Mouse (Mus musculus) C2C12 (cell line): Measurements from ENCODE around the gene Myl7. TPM values are rescaled to one million over a fixed set of nuclear protein-coding genes. Genes with fewer than 3 reads are reported as not detected.
A peak's percentile ranks its signal among the peaks of the same experiment; 100 is the strongest.

Experiments
- H3K27me3 ChIP-seq: one replicate; pipeline ENCODE4 v1.6.1; 2011; ENCODE audit not compliant: control insufficient read depth, insufficient read depth, insufficient read length
- H3K36me3 ChIP-seq: one replicate; pipeline ENCODE4 v1.6.1; 2011; ENCODE audit not compliant: control insufficient read depth, insufficient read depth
- H3K4me3 ChIP-seq: one replicate; pipeline ENCODE4 v1.5.1; 2011; ENCODE audit warnings: mild to moderate bottlenecking, control low read depth; ENCODE audit not compliant: poor library complexity, insufficient read depth, severe bottlenecking
- H3K79me2 ChIP-seq: one replicate; pipeline ENCODE4 v1.6.1; 2011; ENCODE audit not compliant: control insufficient read depth, insufficient read depth
- H3K79me3 ChIP-seq: one replicate; pipeline ENCODE4 v1.6.1; 2011; ENCODE audit warnings: low read depth, control low read depth
- H3ac ChIP-seq: one replicate; pipeline ENCODE3; 2011; ENCODE audit warnings: low read depth; ENCODE audit not compliant: control insufficient read depth, insufficient read length
- CEBPB ChIP-seq: IDR thresholded peaks from one replicate; pipeline ENCODE4 v1.6.1; 2011; ENCODE audit warnings: low read depth, mild to moderate bottlenecking, control low read depth, moderate library complexity
- CTCF ChIP-seq: IDR thresholded peaks from one replicate; pipeline ENCODE4 v1.5.1; 2011; ENCODE audit not compliant: control insufficient read depth, insufficient read depth, insufficient read length
- FOSL1 ChIP-seq: IDR thresholded peaks from one replicate; pipeline ENCODE4 v1.8.0; 2011; ENCODE audit warnings: mild to moderate bottlenecking, low read length; ENCODE audit not compliant: poor library complexity, insufficient read depth, severe bottlenecking
- MAX ChIP-seq: IDR thresholded peaks from one replicate; pipeline ENCODE4 v1.6.1; 2011; ENCODE audit warnings: mild to moderate bottlenecking, control low read depth
- MYOD1 ChIP-seq: IDR thresholded peaks from one replicate; pipeline ENCODE4 v1.6.1; 2011; ENCODE audit warnings: low read depth; ENCODE audit not compliant: control insufficient read depth, insufficient read length
- MYOG ChIP-seq: IDR thresholded peaks from one replicate; pipeline ENCODE4 v1.6.1; 2011; ENCODE audit not compliant: control insufficient read depth, insufficient read length; ENCODE audit errors: extremely low read depth
- USF1 ChIP-seq: IDR thresholded peaks from one replicate; pipeline ENCODE4 v1.6.1; 2011; ENCODE audit warnings: low read depth, mild to moderate bottlenecking, control low read depth, moderate library complexity
- polyA plus RNA-seq: library from polyadenylated mRNA; unstranded; fragments of >200 nt; fragmentation: generic; extraction: Trizol; gene quantifications from one replicate; pipeline ENCODE4 v1.2.1, GENCODE M21; 2012; ENCODE audit warnings: missing spikeins

The Myl7 gene
- polyA plus RNA-seq, 1 experiment = not detected

GRCm38 (mm10) chr11:5852314-5852713, 46.3 kb downstream of the Myl7 start:
- no peaks in the 10 kb centered on the region for H3K79me2 ChIP-seq
- no peaks in the 10 kb centered on the region for H3K27me3 ChIP-seq
- no peaks in the 10 kb centered on the region for H3K79me3 ChIP-seq
- H3ac ChIP-seq = no peak overlapping the region
- TF ChIP-seq MYOD1 = no peak
- no peak for TF ChIP-seq FOSL1
- no peak for TF ChIP-seq MAX
- TF ChIP-seq CTCF = no peak
- TF ChIP-seq USF1 = no peak
- no peak for TF ChIP-seq MYOG
- TF ChIP-seq CEBPB = no peak
- H3K36me3 ChIP-seq = no peaks in the 10 kb centered on the region
- no peak overlapping the region for H3K4me3 ChIP-seq

GRCm38 (mm10) chr11:5851021-5851736, 47.4 kb downstream of the Myl7 start:
- no peak overlapping the region for H3K4me3 ChIP-seq
- no peak for TF ChIP-seq CTCF
- TF ChIP-seq MYOG = no peak
- no peak for TF ChIP-seq CEBPB
- TF ChIP-seq USF1 = no peak
- no peak for TF ChIP-seq MYOD1
- no peak for TF ChIP-seq MAX
- TF ChIP-seq FOSL1 = no peak

GRCm38 (mm10) chr11:5850452-5850851, 48.1 kb downstream of the Myl7 start:
- TF ChIP-seq MAX (peak; percentile 40), CTCF (no peak), MYOG (no peak), FOSL1 (no peak), USF1 (no peak), MYOD1 (no peak), CEBPB (no peak)
- H3K4me3 ChIP-seq = no peak overlapping the region

More at GRCm38 (mm10) chr11:5851021-5851736, 47.4 kb downstream of the Myl7 start:
- H3K79me2 ChIP-seq = no peaks in the 10 kb centered on the region
- H3K79me3 ChIP-seq = no peaks in the 10 kb centered on the region
- H3K27me3 ChIP-seq = no peaks in the 10 kb centered on the region
- H3K36me3 ChIP-seq = no peaks in the 10 kb centered on the region
- H3ac ChIP-seq = no peak overlapping the region

GRCm38 (mm10) chr11:5849316-5849715, 49.3 kb downstream of the Myl7 start:
- Histone ChIP-seq H3K36me3 (no peaks in the 10 kb centered on the region), H3ac (no peak overlapping the region), H3K27me3 (no peaks in the 10 kb centered on the region), H3K4me3 (no peak overlapping the region), H3K79me3 (no peaks in the 10 kb centered on the region), H3K79me2 (no peaks in the 10 kb centered on the region)
- TF ChIP-seq CEBPB (no peak), MYOG (no peak), MAX (no peak), MYOD1 (no peak), FOSL1 (no peak), USF1 (no peak), CTCF (peak; percentile 6)

More at GRCm38 (mm10) chr11:5850452-5850851, 48.1 kb downstream of the Myl7 start:
- Histone ChIP-seq H3K79me3 (no peaks in the 10 kb centered on the region), H3K79me2 (no peaks in the 10 kb centered on the region), H3K36me3 (no peaks in the 10 kb centered on the region), H3ac (no peak overlapping the region), H3K27me3 (no peaks in the 10 kb centered on the region)

GRCm38 (mm10) chr11:5848741-5849140, 49.8 kb downstream of the Myl7 start:
- H3K36me3 ChIP-seq = no peaks in the 10 kb centered on the region
- H3K27me3 ChIP-seq = no peaks in the 10 kb centered on the region
- H3K79me2 ChIP-seq = no peaks in the 10 kb centered on the region
- H3K79me3 ChIP-seq = no peaks in the 10 kb centered on the region
- TF ChIP-seq CEBPB = no peak
- TF ChIP-seq FOSL1 = no peak
- TF ChIP-seq MAX = no peak
- TF ChIP-seq USF1 = no peak
- TF ChIP-seq CTCF = no peak
- TF ChIP-seq MYOD1 = no peak
- TF ChIP-seq MYOG = no peak
- H3K4me3 ChIP-seq = no peak overlapping the region
- no peak overlapping the region for H3ac ChIP-seq

GRCm38 (mm10) chr11:5846639-5847345, 51.8 kb downstream of the Myl7 start:
- TF ChIP-seq CTCF = no peak
- no peak for TF ChIP-seq CEBPB
- no peak for TF ChIP-seq MYOG
- no peak for TF ChIP-seq FOSL1
- no peak for TF ChIP-seq USF1
- TF ChIP-seq MAX = no peak
- no peak for TF ChIP-seq MYOD1
- Histone ChIP-seq H3ac (no peak overlapping the region), H3K79me2 (no peaks in the 10 kb centered on the region), H3K4me3 (no peak overlapping the region), H3K36me3 (no peaks in the 10 kb centered on the region), H3K79me3 (no peaks in the 10 kb centered on the region), H3K27me3 (no peaks in the 10 kb centered on the region)

Other genes with a start within 250 kb of the Myl7 start
- gene Mrps24, start 183.1 kb downstream of the Myl7 start, polyA plus RNA-seq = 150 TPM
- 22.3 TPM for gene Urgcp, start 136.4 kb downstream of the Myl7 start, polyA plus RNA-seq
- 91.3 TPM for gene Dbnl, start 110.3 kb downstream of the Myl7 start, polyA plus RNA-seq
- 3.3 TPM for gene Pgam2, start 95.0 kb downstream of the Myl7 start, polyA plus RNA-seq
- gene Polm, start 60.8 kb downstream of the Myl7 start, polyA plus RNA-seq = 6.8 TPM
- gene Aebp1, start 36.8 kb downstream of the Myl7 start, polyA plus RNA-seq = 121 TPM
- gene Pold2, start 20.5 kb downstream of the Myl7 start, polyA plus RNA-seq = 154 TPM
- gene Gck, start 51.3 kb upstream of the Myl7 start, polyA plus RNA-seq = not detected
- gene Ykt6, start 56.9 kb upstream of the Myl7 start, polyA plus RNA-seq = 93.3 TPM
- gene Camk2b, start 167.6 kb upstream of the Myl7 start, polyA plus RNA-seq = 0.06 TPM